Mouse (Mus musculus) hematopoietic multipotent progenitor cell, adult 10-12 weeks (in vitro differentiated cells): ENCODE data around the gene Cnbd2. TPM values are rescaled to one million over a fixed set of nuclear protein-coding genes. Genes with fewer than 3 reads are reported as not detected.

Experiments
- polyA plus RNA-seq: library from polyadenylated mRNA; stranded (reverse); fragments of >175 nt; gene quantifications from 2 replicates; pipeline ENCODE4 v1.2.3, GENCODE M21; 2012; ENCODE audit warnings: low replicate concordance

Gene Cnbd2
- polyA plus RNA-seq = 0.55 and 2.6 TPM in 2 replicates

DNA sequence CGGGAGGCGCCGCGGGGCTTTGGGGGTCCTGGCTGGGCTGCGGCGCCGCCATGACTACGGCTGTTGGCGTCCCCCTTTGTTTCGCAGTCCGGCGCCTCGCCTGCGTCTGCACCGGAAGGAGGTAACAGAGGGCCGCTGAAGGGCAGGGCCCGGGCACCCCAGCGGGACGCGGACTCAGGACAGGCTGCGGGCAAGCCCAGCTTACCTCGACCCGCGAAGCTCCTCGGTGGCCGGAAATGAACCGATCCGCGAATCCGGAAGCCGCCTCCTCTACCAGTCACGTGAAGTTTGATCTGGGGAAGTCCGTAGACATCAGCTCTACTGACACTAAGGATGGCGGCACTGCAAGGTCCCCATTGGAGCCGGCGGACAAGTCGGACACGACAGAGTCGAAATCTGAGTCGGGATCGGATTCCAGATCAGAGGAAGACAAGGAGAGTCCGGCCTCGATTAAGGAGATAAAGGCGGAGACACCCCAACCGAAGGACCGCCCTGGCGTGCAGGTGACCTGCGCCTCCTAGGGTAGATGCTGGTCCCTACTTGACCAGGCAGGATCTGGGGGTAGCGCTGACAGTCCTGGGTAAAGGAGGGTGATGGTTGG lies at the start of gene Cnbd2, which contains the start of gene Scand1:
Gene Cnbd2 (plus strand): TSS at position 3 of the 601 bp plus-strand sequence.
Gene Scand1 (minus strand): TSS at position 408 of the 601 bp plus-strand sequence.

DNA sequence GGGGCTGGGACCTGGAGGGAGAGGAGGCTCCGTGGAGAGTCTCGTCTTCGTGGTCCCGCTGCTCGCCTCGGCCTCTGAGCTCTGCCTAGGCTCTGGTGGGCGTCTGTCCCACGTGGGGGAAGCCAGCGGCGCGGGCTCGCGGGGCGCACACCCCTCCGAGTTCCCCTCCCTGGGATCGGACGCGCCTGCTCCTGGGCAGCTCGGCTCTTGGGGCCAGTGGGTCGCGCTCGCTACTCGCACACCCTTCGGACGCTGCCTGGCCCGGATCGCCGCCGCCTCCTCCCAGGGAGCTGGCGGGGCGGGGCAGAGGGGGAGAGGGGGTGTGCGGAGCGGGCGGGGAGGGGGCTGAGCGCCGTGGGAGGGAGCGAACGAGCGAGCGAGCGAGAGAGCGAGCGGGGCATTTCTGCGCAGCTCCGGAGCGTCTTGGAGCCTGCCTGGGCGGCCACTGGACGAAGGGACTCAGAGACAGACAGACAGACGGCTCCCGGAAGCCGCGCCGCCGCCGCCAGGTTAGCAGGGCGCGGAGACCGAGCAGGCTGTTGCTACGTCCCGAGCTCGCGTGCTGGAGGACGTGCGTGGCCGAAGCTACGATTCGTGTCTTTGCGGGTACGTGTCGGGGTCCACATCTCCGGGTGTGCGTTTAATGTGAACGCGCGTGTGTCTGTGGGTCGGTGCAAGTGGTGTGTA lies 108.7 kb downstream of the Cnbd2 start, which contains the start of gene Epb41l1:
Gene Epb41l1 (plus strand): TSS at position 216 of the 687 bp plus-strand sequence.

Other genes starting within 250 kb of the Cnbd2 start
- 0.55 and 1.2 TPM in 2 replicates for gene Spag4, start 247.1 kb upstream of the Cnbd2 start, polyA plus RNA-seq
- gene Cpne1, start 200.3 kb upstream of the Cnbd2 start, polyA plus RNA-seq = 49.8 and 73.1 TPM in 2 replicates
- gene Rbm12, start 200.3 kb upstream of the Cnbd2 start, polyA plus RNA-seq = 5.5 and 5.8 TPM in 2 replicates
- gene Gm28036, start 185.2 kb upstream of the Cnbd2 start, polyA plus RNA-seq = 11.2 and 12.4 TPM in 2 replicates
- gene Romo1, start 168.3 kb upstream of the Cnbd2 start, polyA plus RNA-seq = 101 and 149 TPM in 2 replicates
- 19.9 and 30.5 TPM in 2 replicates for gene Nfs1, start 168.1 kb upstream of the Cnbd2 start, polyA plus RNA-seq
- 324 and 419 TPM in 2 replicates for gene Rbm39, start 132.1 kb upstream of the Cnbd2 start, polyA plus RNA-seq
- gene Phf20, start 115.8 kb upstream of the Cnbd2 start, polyA plus RNA-seq = 41.6 and 53.4 TPM in 2 replicates
- gene Scand1, start 405 bp downstream of the Cnbd2 start, polyA plus RNA-seq = 790 and 1,824 TPM in 2 replicates
- gene Epb41l1, start 108.6 kb downstream of the Cnbd2 start, polyA plus RNA-seq = 4.2 and 7.4 TPM in 2 replicates
- gene Aar2, start 235.3 kb downstream of the Cnbd2 start, polyA plus RNA-seq = 9.3 and 19.6 TPM in 2 replicates